Mouse (Mus musculus) heart, embryonic 12.5 days (tissue): ENCODE results near the gene Ppp2r5e. TPM values are rescaled to one million over a fixed set of nuclear protein-coding genes. Genes with fewer than 3 reads are reported as not detected.
"Not testable (repeated sequence)": the region's sequence is repeated elsewhere in the genome, so short reads cannot be mapped to it uniquely, and the experiment has no call there.

Experiments
- ATAC-seq: fragments of 200-750 bp; cut with Nextera tagmentation; 2 replicates; pipeline ENCODE4 v1.8.0; 2017; ENCODE audit warnings: moderate TSS enrichment, moderate library complexity; ENCODE audit not compliant: insufficient number of reproducible peaks, low FRiP score
- H3K27ac ChIP-seq: fragments of 300-500 bp; sonication (generic); 2 replicates; pipeline ENCODE4 v1.5.1; 2016; ENCODE audit warnings: mild to moderate bottlenecking, moderate library complexity; ENCODE audit not compliant: poor library complexity, severe bottlenecking
- H3K27me3 ChIP-seq: fragments of 300-500 bp; sonication (generic); replicated peaks from 2 replicates; pipeline ENCODE4 v1.6.1; 2016; ENCODE audit warnings: mild to moderate bottlenecking, moderate library complexity
- H3K36me3 ChIP-seq: fragments of 300-500 bp; sonication (generic); 2 replicates; pipeline ENCODE4 v1.6.1; 2016; ENCODE audit warnings: mild to moderate bottlenecking, moderate library complexity
- H3K4me1 ChIP-seq: fragments of 300-500 bp; sonication (generic); replicated peaks from 2 replicates; pipeline ENCODE4 v1.6.1; 2016; ENCODE audit warnings: mild to moderate bottlenecking
- H3K4me2 ChIP-seq: fragments of 300-500 bp; sonication (generic); 2 replicates; pipeline ENCODE4 v1.6.1; 2016; ENCODE audit warnings: mild to moderate bottlenecking, moderate library complexity
- H3K4me3 ChIP-seq: fragments of 300-500 bp; sonication (generic); 2 replicates; pipeline ENCODE4 v1.5.1; 2016; ENCODE audit warnings: mild to moderate bottlenecking
- H3K9ac ChIP-seq: fragments of 300-500 bp; sonication (generic); 2 replicates; pipeline ENCODE4 v1.6.1; 2016; ENCODE audit warnings: mild to moderate bottlenecking, moderate library complexity
- H3K9me3 ChIP-seq: fragments of 300-500 bp; sonication (generic); replicated peaks from 2 replicates; pipeline ENCODE4 v1.6.1; 2016; ENCODE audit warnings: mild to moderate bottlenecking, moderate library complexity
- WGBS: fragments of 180-500 bp; shearing (Covaris S2); methylation state at CpG from one replicate; pipeline ENCODE4 v1.1.7; 2016; 5-methylcytosine and 5-hydroxymethylcytosine counted together
- polyA plus RNA-seq: library from polyadenylated mRNA; unstranded; fragments of >200 nt; fragmentation: Nextera tagmentation; extraction: Ambion mirVana; gene quantifications from 2 replicates; pipeline ENCODE4 v1.2.1, GENCODE M21; 2016

Ppp2r5e gene
- polyA plus RNA-seq, 1 experiment from 2014 or later, result 12.7 TPM

GRCm38 (mm10) chr12:75492148-75492547, 103.9 kb downstream of the Ppp2r5e start:
- H3K4me1 ChIP-seq, result peaks cover 26% of the 10 kb centered on the region
- ATAC-seq, H3K4me3 ChIP-seq, H3K36me3 ChIP-seq, H3K27me3 ChIP-seq, H3K9me3 ChIP-seq, H3K27ac ChIP-seq, H3K4me2 ChIP-seq, H3K9ac ChIP-seq: not testable (repeated sequence)
- 87% methylated on average over 3 of the region's 3 CpGs for WGBS

GRCm38 (mm10) chr12:75487500-75487899, 108.5 kb downstream of the Ppp2r5e start:
- Histone ChIP-seq H3K9me3 (no peaks in the 10 kb centered on the region), H3K36me3 (no peaks in the 10 kb centered on the region), H3K4me3 (no peak overlapping the region), H3K4me1 (peaks cover 5% of the 10 kb centered on the region; the same call in 1 of the 2 replicates), H3K4me2 (no peak overlapping the region), H3K9ac (no peak overlapping the region), H3K27me3 (no peaks in the 10 kb centered on the region), H3K27ac (no peak overlapping the region)
- 93% methylated on average over 2 of the region's 2 CpGs for WGBS
- ATAC-seq, result no peak

- Histone ChIP-seq H3K9me3 (no peaks in the 10 kb centered on the region), H3K9ac (no peak overlapping the region), H3K27me3 (no peaks in the 10 kb centered on the region), H3K4me3 (no peak overlapping the region), H3K27ac (no peak overlapping the region), H3K4me2 (no peak overlapping the region), H3K36me3 (no peaks in the 10 kb centered on the region), H3K4me1 (peaks cover 5% of the 10 kb centered on the region; the same call in 1 of the 2 replicates)
- ATAC-seq, result no peak
- 93% methylated on average over 3 of the region's 3 CpGs for WGBS
These were observed 109.3 kb downstream of the Ppp2r5e start for GRCm38 (mm10) chr12:75486568-75487286.

- H3K4me3 ChIP-seq, result no peak overlapping the region
- no peaks in the 10 kb centered on the region for H3K9me3 ChIP-seq
- no peak overlapping the region for H3K4me2 ChIP-seq
- no peak overlapping the region for H3K9ac ChIP-seq
- no peaks in the 10 kb centered on the region for H3K27me3 ChIP-seq
- ATAC-seq, result no peak
- WGBS, result 73% methylated on average over 3 of the region's 3 CpGs
- H3K4me1 ChIP-seq, result peaks cover 14% of the 10 kb centered on the region
- H3K27ac ChIP-seq, result no peak overlapping the region
- H3K36me3 ChIP-seq, result 0 out of 2 replicates have a peak, but pooled peaks cover 5% of the 10 kb centered on the region
These were observed 113.3 kb downstream of the Ppp2r5e start for GRCm38 (mm10) chr12:75482781-75483180.

- Histone ChIP-seq H3K27me3 (no peaks in the 10 kb centered on the region), H3K9me3 (no peaks in the 10 kb centered on the region), H3K9ac (no peak overlapping the region), H3K4me3 (no peak overlapping the region), H3K4me1 (peaks cover 14% of the 10 kb centered on the region), H3K27ac (no peak overlapping the region), H3K36me3 (peaks cover 8% of the 10 kb centered on the region; the same call in 1 of the 2 replicates), H3K4me2 (no peak overlapping the region)
- no peak for ATAC-seq
- 86% methylated on average over 4 of the region's 4 CpGs for WGBS
These were observed 114.0 kb downstream of the Ppp2r5e start for GRCm38 (mm10) chr12:75482015-75482414.

- Histone ChIP-seq H3K4me1 (peaks cover 14% of the 10 kb centered on the region), H3K27me3 (no peaks in the 10 kb centered on the region), H3K27ac (no peak overlapping the region), H3K4me3 (no peak overlapping the region), H3K36me3 (peaks cover 8% of the 10 kb centered on the region; the same call in 1 of the 2 replicates), H3K9me3 (no peaks in the 10 kb centered on the region), H3K4me2 (no peak overlapping the region), H3K9ac (no peak overlapping the region)
- ATAC-seq, result no peak
- 88% methylated on average over 8 of the region's 8 CpGs for WGBS
These were observed 116.0 kb downstream of the Ppp2r5e start for GRCm38 (mm10) chr12:75480031-75480430.

GRCm38 (mm10) chr12:75479375-75479898, 116.6 kb downstream of the Ppp2r5e start:
- H3K4me3 ChIP-seq, result no peak overlapping the region
- 60% methylated on average over 8 of the region's 8 CpGs for WGBS
- ATAC-seq, result no peak

GRCm38 (mm10) chr12:75478596-75478995, 117.4 kb downstream of the Ppp2r5e start:
- H3K4me2 ChIP-seq, result no peak overlapping the region
- H3K27ac ChIP-seq, result peak overlapping the region; percentile 38; the same call in 1 of the 2 replicates
- no peaks in the 10 kb centered on the region for H3K9me3 ChIP-seq
- no peak overlapping the region for H3K4me3 ChIP-seq
- H3K36me3 ChIP-seq, result peaks cover 8% of the 10 kb centered on the region; the same call in 1 of the 2 replicates
- H3K4me1 ChIP-seq, result peaks cover 17% of the 10 kb centered on the region
- ATAC-seq, result no peak
- H3K9ac ChIP-seq, result no peak overlapping the region
- no peaks in the 10 kb centered on the region for H3K27me3 ChIP-seq
- 89% methylated on average over 3 of the region's 3 CpGs for WGBS

More at GRCm38 (mm10) chr12:75479375-75479898, 116.6 kb downstream of the Ppp2r5e start:
- H3K36me3 ChIP-seq, result peaks cover 8% of the 10 kb centered on the region; the same call in 1 of the 2 replicates
- no peaks in the 10 kb centered on the region for H3K27me3 ChIP-seq
- peaks cover 14% of the 10 kb centered on the region for H3K4me1 ChIP-seq
- no peak overlapping the region for H3K4me2 ChIP-seq
- no peak overlapping the region for H3K9ac ChIP-seq
- no peak overlapping the region for H3K27ac ChIP-seq
- H3K9me3 ChIP-seq, result no peaks in the 10 kb centered on the region

- Histone ChIP-seq H3K36me3 (peaks cover 8% of the 10 kb centered on the region; the same call in 1 of the 2 replicates), H3K9ac (no peak overlapping the region), H3K9me3 (no peaks in the 10 kb centered on the region), H3K4me3 (no peak overlapping the region), H3K4me2 (no peak overlapping the region), H3K27ac (peak overlapping the region; percentile 38), H3K27me3 (no peaks in the 10 kb centered on the region), H3K4me1 (peaks cover 17% of the 10 kb centered on the region)
- WGBS, result 72% methylated on average over 4 of the region's 4 CpGs
- ATAC-seq, result no peak
These were observed 117.9 kb downstream of the Ppp2r5e start for GRCm38 (mm10) chr12:75478117-75478516.

GRCm38 (mm10) chr12:75473021-75473420, 123.0 kb downstream of the Ppp2r5e start:
- no peak for ATAC-seq
- no peak overlapping the region for H3K9ac ChIP-seq

GRCm38 (mm10) chr12:75472107-75472506, 123.9 kb downstream of the Ppp2r5e start:
- Histone ChIP-seq H3K4me3 (no peak overlapping the region), H3K4me1 (peaks cover 3% of the 10 kb centered on the region), H3K9ac (no peak overlapping the region), H3K9me3 (no peaks in the 10 kb centered on the region), H3K27me3 (no peaks in the 10 kb centered on the region), H3K4me2 (no peak overlapping the region), H3K27ac (no peak overlapping the region), H3K36me3 (peaks cover 11% of the 10 kb centered on the region)
- WGBS, result 89% methylated on average over 3 of the region's 3 CpGs
- no peak for ATAC-seq

More at GRCm38 (mm10) chr12:75473021-75473420, 123.0 kb downstream of the Ppp2r5e start:
- Histone ChIP-seq H3K36me3 (peaks cover 12% of the 10 kb centered on the region), H3K4me2 (no peak overlapping the region), H3K4me3 (no peak overlapping the region), H3K4me1 (peaks cover 3% of the 10 kb centered on the region), H3K27me3 (no peaks in the 10 kb centered on the region), H3K9me3 (no peaks in the 10 kb centered on the region), H3K27ac (no peak overlapping the region)
- 86% methylated on average over 2 of the region's 2 CpGs for WGBS
